Mouse (Mus musculus) spleen, embryonic (tissue): ENCODE measurements around the gene Tmc3.

ENCODE experiments used
- CTCF ChIA-PET: fragments of 350-600 bp; sonication (Branson Sonifier 250); formaldehyde crosslinking; loops from one replicate; lab custom pipeline; 2022; lab: Charles Lee

Gene Tmc3

DNA sequence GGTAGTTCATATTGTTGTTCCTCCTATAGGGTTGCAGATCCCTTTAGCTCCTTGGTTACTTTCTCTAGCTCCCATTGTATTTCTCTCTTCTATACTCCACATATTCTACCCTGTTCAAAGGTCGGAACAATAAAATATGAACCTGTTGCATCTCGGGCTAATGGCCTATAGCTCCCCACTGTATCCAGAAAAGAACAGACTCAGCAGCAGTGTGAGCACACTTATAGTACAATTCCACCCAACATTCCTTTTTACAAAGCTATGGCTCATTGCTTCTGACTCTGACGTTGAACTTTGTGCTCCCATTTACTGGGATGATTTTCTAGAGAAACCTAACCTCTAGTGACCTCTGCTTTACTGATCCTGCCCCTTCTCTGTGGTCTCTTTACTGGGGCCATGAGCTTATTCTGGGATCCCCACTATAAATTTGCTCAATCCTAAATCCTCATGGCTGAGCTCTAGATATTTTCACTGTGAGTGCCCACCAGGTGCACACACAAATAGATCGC is 81.4 kb downstream of the Tmc3 start:
- CTCF ChIA-PET, result no interaction called here

DNA sequence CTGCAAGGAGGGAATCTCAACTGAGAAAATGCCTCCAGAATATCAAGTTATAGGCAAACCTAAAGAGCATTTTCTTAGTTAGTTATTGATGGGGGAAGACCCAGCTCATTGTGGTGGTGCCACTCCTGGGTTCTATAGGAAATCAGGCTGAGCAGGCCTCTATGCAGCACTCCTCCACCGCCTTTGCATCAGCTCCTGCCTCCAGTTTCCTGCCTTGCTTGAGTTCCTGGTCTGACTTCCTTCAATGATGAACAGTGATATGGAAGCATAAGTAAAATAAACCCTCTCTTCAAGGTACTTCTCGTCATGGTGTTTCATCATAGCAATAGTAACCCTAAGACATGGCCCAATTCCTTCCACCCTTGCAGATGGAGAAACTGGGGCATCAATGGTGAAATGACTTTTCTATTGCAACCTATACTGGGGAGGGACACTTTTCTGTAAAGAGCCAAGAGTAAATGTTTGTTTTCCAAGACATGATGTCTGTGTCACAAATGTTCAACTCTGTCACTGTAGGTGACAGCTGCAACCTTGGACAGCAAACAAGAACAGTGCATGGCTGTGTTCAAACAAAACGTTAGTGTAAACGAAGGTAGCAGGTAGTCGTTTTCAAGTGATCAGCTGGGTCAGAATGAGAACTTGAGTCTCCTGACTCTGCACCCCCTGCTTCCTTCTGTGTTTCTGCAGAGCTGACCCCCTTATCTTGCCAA is 83.4 kb downstream of the Tmc3 start:
- CTCF ChIA-PET, result interaction anchor here (1.0 kb wide), 1 partner anchor 23 kb away, joined by 3 read pairs; no protein-coding TSS in a partner anchor

DNA sequence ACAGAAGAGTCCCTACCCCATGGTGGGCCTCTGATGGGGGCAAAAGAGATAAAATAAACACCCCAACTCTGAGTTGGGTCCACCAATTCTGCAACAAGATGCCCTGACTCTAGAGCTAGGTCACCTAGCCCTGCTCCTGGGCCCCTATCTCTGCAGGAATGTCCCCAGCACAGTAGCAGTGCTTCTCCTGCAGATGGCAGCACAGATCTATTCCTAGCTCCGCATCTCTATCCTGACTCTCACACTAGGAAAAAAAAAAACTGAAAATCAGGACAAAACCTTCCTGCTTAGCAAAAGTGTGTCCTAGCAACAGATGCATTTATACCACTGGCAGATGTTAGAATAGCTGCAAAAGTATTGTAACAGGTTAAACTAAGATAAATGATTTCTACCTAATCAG is 84.0 kb downstream of the Tmc3 start:
- CTCF ChIA-PET, result interaction anchor here (1.0 kb wide), 1 partner anchor 24 kb away, joined by 3 read pairs; no protein-coding TSS in a partner anchor

DNA sequence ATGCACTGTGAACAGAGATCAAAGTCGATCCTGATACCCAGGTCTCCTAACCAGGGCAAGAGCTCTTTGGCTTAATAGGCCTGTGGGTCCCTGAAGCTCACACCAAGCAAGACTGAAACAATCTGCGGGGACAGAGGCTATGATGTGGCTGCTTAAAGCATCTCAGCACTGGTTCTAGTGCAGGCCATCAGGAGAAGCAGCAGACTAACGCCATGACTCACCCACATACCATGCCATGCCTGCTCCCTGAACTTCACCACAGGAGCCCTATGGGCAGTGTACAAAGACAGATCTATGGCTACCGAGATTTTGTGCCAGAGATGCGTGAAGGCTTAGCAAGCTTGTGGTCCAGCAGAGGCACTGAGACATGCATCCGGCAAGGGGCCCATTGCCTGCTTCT is 86.8 kb downstream of the Tmc3 start:
- CTCF ChIA-PET, result interaction anchor here (0.5 kb wide), 1 partner anchor 415 kb away, joined by 3 read pairs; no protein-coding TSS in a partner anchor
